Mouse (Mus musculus) hindbrain, embryonic 12.5 days (tissue): ENCODE results near the gene Nhlrc1. TPM values are rescaled to one million over a fixed set of nuclear protein-coding genes. Genes with fewer than 3 reads are reported as not detected.

ENCODE experiments used
- ATAC-seq: fragments of 200-750 bp; cut with Nextera tagmentation; 2 replicates; pipeline ENCODE4 v1.8.0; 2017; ENCODE audit warnings: moderate TSS enrichment; ENCODE audit not compliant: low FRiP score
- H3K27ac ChIP-seq: fragments of 300-500 bp; sonication (generic); 2 replicates; pipeline ENCODE4 v1.5.1; 2016; ENCODE audit warnings: mild to moderate bottlenecking
- H3K27me3 ChIP-seq: fragments of 300-500 bp; sonication (generic); 2 replicates; pipeline ENCODE4 v1.6.1; 2016; ENCODE audit warnings: mild to moderate bottlenecking
- H3K36me3 ChIP-seq: fragments of 300-500 bp; sonication (generic); 2 replicates; pipeline ENCODE4 v1.6.1; 2016; ENCODE audit warnings: mild to moderate bottlenecking
- H3K4me1 ChIP-seq: fragments of 300-500 bp; sonication (generic); 2 replicates; pipeline ENCODE4 v1.6.1; 2016
- H3K4me2 ChIP-seq: fragments of 300-500 bp; sonication (generic); replicated peaks from 2 replicates; pipeline ENCODE4 v1.6.1; 2016; ENCODE audit warnings: mild to moderate bottlenecking
- H3K4me3 ChIP-seq: fragments of 300-500 bp; sonication (generic); 2 replicates; pipeline ENCODE4 v1.5.1; 2016; ENCODE audit warnings: mild to moderate bottlenecking
- H3K9ac ChIP-seq: fragments of 300-500 bp; sonication (generic); 2 replicates; pipeline ENCODE4 v1.6.1; 2016; ENCODE audit warnings: mild to moderate bottlenecking, moderate library complexity
- H3K9me3 ChIP-seq: fragments of 300-500 bp; sonication (generic); replicated peaks from 2 replicates; pipeline ENCODE4 v1.6.1; 2016; ENCODE audit warnings: mild to moderate bottlenecking
- WGBS: fragments of 180-500 bp; shearing (Covaris S2); methylation state at CpG from one replicate; pipeline ENCODE4 v1.1.7; 2016; 5-methylcytosine and 5-hydroxymethylcytosine counted together
- polyA plus RNA-seq: library from polyadenylated mRNA; unstranded; fragments of >200 nt; fragmentation: Nextera tagmentation; extraction: Ambion mirVana; gene quantifications from 2 replicates; pipeline ENCODE4 v1.2.1, GENCODE M21; 2016

Gene Nhlrc1
- polyA plus RNA-seq, 1 experiment from 2014 or later, result 8.0 TPM

GRCm38 (mm10) chr13:46967308-46967707, 47.3 kb downstream of the Nhlrc1 start:
- no peak overlapping the region for H3K4me3 ChIP-seq
- no peak for ATAC-seq
- no peaks in the 10 kb centered on the region for H3K36me3 ChIP-seq
- WGBS, result 69% methylated on average over 4 of the region's 4 CpGs
- H3K9ac ChIP-seq, result no peak overlapping the region
- no peak overlapping the region for H3K27ac ChIP-seq
- H3K4me2 ChIP-seq, result no peak overlapping the region
- no peaks in the 10 kb centered on the region for H3K9me3 ChIP-seq
- peaks cover 5% of the 10 kb centered on the region; the same call in 1 of the 2 replicates for H3K4me1 ChIP-seq
- no peaks in the 10 kb centered on the region for H3K27me3 ChIP-seq

Other genes starting within 250 kb of the Nhlrc1 start
- gene Kif13a, start 85.0 kb downstream of the Nhlrc1 start, polyA plus RNA-seq, result 22.3 and 23.9 TPM in 2 replicates
- 20.3 and 20.5 TPM in 2 replicates for gene Kdm1b, start 28.6 kb upstream of the Nhlrc1 start, polyA plus RNA-seq
- gene Tpmt, start 29.9 kb upstream of the Nhlrc1 start, polyA plus RNA-seq, result 37.8 and 38.9 TPM in 2 replicates
- gene Dek, start 91.4 kb upstream of the Nhlrc1 start, polyA plus RNA-seq, result 251 and 254 TPM in 2 replicates
- 0.62 and 1.0 TPM in 2 replicates for gene Rnf144b, start 107.8 kb upstream of the Nhlrc1 start, polyA plus RNA-seq